Mouse (Mus musculus): ENCODE measurements around the gene Msmo1.
A peak's percentile ranks its signal among the peaks of the same experiment; 100 is the strongest.

The Msmo1 gene

DNA sequence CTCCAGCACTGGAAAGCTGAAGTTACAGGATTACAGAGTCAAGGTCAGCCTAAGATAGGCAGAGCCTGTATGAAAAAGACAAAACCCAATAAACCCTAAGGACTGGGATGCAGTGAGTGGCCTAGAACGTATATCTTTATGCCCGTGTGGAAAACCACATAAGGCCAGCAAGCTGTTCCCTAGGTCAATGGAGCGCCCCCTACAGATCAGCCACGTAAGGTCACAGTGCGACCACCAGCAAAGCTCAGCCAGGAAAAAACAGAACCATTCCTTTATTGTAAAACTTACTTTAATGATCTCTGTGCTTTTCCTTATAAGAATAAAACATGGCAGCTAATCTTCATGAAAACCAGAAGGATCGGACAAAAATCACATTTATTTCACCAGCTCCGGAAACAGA, 15.7 kb downstream of the Msmo1 start:
- no peak for DNase-seq (ENCODE audit: extremely low read depth, insufficient read length, low spot score)

DNA sequence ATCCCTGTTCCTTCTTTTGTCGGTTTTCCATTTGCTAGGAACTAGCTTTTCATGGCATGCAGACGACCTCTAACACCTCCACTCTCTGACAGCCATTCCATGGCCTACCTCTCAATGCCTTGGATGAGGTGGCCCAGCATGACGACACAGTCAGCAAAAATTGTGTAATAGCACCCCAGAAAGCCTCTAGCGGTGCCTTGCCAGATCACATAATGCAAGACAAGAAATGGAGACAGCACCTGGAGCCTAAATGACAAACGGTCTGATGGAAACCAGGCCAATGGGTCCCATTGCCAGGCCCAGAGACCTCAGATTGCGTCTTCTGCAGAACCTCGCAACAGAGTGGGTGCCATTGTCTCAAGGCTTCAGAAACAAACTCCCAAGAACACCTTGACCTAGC, 21.1 kb downstream of the Msmo1 start:
- DNase-seq (ENCODE audit: extremely low read depth, insufficient read length, low spot score), result no peak

DNA sequence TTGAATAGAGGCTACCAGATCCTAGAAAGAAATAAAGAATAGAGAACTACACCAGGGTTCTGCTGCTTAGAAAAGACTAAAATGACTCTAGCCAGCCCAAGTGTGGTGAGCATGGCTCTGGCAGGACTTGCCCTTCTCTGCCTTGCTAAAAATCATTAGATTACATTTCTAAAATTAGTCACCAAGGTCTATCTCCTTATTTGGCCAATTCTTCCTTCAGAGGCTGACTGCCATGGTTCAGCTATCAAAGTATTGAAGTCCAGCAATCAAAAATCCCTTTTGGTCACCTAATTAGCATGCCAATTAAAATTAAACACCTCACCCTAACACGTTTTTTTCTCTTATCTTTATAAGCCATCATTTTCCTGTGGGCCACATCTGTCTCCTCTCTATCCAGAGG, 22.0 kb downstream of the Msmo1 start:
- DNase-seq (ENCODE audit: extremely low read depth, insufficient read length, low spot score), result no peak

DNA sequence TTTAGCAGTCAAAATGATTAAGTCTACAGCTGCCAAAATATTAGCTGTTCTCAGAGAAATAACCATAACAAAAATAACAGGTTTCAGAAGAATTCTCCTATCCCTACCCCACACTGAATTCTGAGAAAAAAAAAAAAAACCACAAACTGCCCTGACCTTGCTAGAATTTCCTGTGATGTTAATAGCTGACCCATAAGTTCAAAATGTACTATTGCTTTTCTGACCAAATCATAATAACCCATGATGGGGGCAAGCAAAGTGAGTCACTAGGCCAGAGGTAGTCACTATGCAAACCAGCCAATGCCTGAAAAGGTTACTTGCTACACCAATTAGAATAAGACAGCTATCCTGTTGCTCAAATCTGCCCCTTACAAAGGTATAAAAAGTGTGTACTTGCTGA, 26.1 kb downstream of the Msmo1 start:
- DNase-seq (ENCODE audit: extremely low read depth, insufficient read length, low spot score), result no peak

DNA sequence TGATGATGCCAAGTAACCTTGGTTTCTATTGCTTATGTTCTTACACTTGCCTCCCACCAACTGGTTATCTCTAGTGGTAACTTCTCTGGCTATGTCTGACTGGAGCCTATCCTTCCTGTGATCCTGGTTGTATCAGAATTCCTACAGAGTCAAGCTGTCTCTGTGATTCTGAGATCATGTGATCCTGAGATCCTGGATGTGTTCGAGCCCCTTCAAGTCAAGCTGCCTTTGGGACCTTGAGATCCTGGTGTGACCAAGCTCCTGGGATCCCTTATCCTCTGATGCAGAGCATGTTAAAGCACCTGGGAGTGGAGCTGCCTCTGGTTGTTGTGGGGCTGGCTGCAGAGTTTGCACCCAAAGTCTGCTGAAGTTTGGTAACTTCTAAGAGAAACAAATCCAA, 30.4 kb downstream of the Msmo1 start:
- DNase-seq (ENCODE audit: extremely low read depth, insufficient read length, low spot score), result no peak

DNA sequence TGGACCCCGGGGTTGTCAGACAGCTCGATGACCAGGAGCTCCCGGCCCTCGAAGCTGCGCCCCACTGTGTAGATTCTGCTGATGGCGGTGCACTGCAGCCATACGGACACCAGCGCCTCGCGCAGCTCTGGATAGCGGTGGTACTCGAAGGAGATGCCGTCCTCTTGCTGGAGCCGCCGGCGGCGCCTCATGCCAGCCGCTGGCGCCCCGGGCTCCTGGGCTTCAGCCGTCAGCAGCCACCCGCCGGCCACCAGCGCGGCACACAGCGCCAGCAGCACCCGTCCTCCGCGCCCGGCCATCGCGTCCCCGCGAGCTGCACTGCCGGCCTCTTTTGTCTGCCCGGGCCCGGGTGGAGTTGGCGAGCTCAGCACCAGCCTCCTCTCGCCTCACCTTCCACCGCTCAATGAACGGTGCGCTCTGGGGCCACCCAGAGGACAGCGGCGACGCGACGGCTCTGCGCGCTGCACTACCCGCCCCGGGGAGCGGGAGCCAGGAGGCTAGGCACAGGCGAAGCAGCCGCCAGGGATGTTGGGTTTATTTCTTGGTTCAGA, 40.9 kb downstream of the Msmo1 start, which contains the start of gene Cpe:
Gene Cpe, minus strand, starts transcription at position 404 of the 551 bp plus-strand sequence.
- peak; percentile 91 for DNase-seq (ENCODE audit: extremely low read depth, insufficient read length, low spot score)

DNA sequence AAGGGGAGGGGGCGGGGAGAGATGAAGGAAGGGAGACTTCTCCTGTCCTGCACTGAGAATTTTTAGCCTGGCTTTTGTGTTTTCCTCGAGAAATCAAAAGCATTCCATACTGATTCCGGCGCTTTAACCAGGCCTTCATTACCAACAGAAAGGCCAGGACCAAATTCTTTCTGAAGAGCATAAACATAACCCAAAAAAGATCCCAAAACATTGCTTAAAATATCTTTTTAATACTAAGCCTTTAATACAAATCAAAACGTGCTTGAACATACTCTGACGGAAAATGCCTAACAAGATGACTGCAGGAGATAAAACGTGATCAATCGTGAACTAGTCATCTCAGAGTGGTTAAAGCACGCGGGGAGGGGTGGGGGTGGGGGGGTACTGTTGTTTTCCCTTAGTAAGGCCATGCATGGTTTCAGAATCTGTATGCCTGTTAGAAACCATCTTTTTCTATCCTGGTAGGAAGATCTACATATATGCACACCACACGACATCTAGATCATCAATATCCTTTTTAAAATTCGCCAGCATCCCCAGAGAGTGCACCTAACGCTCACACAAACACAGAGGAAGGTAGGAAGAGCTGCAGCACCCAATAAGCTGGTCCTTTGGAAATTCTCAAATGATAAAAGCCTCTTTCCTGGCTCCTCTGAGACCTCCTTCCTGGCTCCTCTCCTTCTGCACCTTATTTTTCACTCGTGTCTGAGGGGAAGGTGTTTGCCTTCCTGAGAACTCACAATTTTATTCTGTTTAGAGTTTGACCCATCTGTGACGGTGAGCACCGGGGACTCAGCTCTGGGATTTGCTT, 41.8 kb downstream of the Msmo1 start:
- peak; percentile 21 for DNase-seq (ENCODE audit: extremely low read depth, insufficient read length, low spot score)

DNA sequence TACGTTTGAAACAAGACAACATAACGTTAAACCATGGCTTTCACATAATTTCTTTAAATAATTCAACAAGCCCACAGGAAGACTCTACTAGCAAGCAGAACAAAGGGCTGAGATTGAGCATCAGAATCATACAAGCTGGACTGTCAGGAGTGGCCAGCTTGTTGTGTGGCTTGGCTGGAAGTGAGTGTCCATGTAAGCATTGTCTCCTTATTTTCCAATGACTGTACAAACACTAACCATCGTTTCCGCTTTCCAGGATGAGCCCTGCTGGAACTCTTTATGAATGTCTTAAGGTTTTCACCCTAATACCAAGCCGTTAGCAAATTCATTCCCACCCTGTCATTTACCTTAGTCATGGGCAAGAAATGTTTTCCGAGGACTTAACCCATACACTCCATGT, 42.7 kb downstream of the Msmo1 start:
- no peak for DNase-seq (ENCODE audit: extremely low read depth, insufficient read length, low spot score)

DNA sequence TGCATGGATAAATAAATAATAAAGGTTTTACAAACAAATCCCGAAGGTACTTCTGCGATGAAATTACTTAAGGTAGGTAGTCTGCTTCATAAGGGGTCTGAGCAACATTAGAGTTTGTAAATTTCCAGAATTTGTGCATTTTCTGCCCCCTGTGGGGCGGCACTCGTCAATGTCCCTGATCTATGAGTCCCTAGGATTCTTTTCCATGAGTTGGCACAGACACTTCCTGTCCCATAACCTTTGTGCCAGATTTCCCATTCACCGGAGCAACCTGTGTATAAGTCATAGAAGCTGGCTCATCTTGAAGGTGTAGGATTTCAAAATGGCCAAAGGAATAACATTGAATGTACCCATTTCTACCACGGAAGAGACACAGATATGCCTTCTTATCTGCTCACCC, 43.3 kb downstream of the Msmo1 start:
- no peak for DNase-seq (ENCODE audit: extremely low read depth, insufficient read length, low spot score)

DNA sequence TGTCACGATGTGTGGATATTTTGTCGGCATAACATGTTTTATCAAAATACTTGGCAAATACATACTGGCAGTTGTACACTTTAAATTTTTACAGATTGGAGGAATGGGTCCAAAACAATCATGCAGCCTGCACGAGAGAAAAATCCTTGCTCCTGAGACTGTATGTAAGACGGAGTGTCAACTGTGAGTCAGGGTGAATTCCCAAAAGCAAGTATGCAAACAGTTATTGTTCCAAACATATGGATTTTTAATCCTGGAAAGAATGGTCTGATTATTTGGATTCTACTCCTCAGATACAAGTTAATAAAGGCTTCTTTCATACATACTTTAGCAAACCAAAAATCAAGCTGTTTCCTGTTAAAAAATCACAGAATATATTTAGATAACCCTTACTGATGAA, 44.9 kb downstream of the Msmo1 start:
- no peak for DNase-seq (ENCODE audit: extremely low read depth, insufficient read length, low spot score)

DNA sequence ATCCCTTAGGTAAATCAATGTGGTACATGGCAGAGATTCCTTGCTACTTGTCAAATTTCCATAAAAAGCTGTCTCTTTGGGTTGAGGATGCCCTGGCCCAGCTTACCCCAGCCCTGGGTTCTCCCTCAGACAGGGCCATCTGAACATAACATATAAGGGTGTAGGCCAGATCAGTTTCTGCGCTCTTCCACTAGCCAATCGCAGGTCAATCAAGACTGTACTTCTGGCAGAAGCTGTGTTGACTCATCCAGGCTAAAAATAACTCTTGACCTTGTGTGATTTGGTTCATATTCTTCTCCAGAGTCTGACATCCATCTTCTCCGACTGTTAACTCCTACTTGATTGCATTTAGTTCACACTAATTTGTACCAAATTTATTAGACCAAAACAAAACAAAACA, 45.4 kb downstream of the Msmo1 start:
- peak; percentile 39 for DNase-seq (ENCODE audit: extremely low read depth, insufficient read length, low spot score)

DNA sequence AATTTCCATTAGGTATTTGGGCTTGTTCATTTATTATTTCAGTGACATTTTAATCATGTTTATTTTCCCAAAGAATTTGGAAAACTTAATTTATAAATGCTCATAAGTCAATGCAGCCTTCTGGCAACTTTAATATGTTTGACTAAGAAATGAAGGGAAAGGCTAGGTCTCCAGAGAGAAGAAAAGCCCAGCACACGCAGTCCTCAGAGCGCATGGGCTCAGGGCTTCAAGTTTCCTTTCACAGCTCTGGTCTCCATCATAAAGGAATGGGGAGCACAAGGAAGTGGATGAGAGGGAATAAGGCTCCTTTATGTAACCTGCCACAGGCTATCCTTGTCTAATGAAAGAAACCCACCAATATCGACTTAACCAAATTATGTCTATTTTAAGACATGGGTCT, 51.1 kb downstream of the Msmo1 start:
- DNase-seq (ENCODE audit: extremely low read depth, insufficient read length, low spot score), result no peak

DNA sequence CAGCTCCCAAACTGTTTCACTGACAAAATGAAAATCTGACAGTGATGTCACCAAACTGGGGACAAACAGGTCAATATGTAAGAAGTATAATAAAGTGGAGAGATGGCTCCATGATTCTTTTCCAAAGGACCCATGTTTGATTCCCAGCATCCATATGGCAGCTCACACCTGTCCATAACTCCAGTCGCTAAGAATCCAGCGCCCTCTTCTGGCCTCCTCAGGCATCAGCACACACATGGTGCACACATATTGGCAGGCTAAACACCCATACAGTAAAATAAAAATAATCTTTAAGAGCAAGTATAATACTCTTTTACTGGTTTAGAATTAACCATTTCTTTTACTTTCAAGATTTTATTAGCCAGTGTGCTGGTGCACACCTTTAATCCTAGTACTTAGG, 57.2 kb downstream of the Msmo1 start:
- DNase-seq (ENCODE audit: extremely low read depth, insufficient read length, low spot score), result no peak

DNA sequence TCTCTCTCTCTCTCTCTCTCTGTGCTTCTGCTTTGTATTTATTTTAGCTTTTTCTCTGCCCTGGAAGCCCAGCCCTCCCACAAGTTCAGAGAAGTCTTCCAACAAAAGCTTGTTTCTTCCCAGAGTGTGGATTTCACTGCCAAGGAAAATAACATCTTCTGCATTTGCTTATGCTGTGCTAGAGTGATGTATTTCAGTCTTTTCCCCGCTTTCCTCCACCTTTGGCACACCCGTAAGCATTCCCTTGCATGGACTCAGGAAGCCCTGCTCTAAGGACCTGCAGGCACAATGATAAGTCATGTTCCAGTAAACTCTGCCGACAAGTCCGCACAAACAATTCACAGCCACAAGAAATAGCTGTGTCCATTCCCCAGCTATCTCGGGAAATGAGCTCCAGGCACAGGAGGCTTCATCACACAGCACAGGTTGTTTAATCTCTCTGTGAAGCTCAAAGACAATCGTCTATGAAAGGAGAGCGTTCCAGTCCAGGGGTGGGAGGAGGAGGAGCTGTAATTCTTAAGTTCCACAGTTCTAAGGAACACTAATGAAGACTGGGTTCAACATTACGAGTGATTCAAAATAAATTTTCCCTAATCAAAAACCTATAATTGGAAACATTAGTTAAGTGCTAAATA, 58.5 kb downstream of the Msmo1 start:
- peak; percentile 54 for DNase-seq (ENCODE audit: extremely low read depth, insufficient read length, low spot score)

DNA sequence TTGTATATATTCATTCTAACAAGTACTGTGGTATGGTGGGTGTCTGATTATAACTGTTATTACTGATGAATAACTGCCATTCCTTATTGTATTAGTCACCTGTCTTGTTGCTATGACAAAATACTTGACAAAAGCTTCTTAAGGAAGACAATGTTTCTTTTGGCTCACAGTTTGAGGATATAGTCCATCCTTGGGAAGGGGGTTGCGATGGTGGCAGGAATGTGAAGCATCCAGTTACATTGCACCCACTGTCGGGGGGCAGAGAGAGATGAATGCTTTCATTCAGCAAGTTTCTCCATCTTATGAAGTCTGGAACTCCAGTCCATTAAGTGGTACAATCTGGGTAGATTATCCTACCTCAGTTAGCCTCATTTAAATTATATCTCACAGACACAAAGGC, 60.7 kb downstream of the Msmo1 start:
- peak; percentile 63 for DNase-seq (ENCODE audit: extremely low read depth, insufficient read length, low spot score)

DNA sequence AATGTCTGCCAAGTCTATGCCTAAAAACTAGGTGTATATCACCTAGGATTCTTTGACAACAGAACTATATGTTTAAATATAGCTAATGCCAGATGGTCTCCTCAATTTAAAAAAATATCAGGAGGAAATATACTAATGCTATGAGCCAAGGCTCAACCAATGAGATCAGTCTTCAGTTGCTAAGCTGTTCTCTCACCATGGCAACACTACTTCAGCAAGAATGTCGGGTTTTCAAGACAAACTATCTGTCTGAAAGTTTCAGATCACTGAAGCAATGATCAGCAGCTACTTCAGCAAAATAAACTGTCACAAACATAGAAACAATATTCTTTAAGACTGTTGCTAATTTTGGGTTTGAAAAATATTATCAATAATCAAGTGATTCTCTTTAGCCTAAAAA, 61.7 kb downstream of the Msmo1 start:
- DNase-seq (ENCODE audit: extremely low read depth, insufficient read length, low spot score), result no peak
